Mouse (Mus musculus) heart, postnatal 0 days (tissue): ENCODE data around the gene Slc44a3. TPM values are rescaled to one million over a fixed set of nuclear protein-coding genes. Genes with fewer than 3 reads are reported as not detected.

Source experiments
- ATAC-seq: fragments of 200-750 bp; cut with Nextera tagmentation; 2 replicates; pipeline ENCODE4 v1.8.0; 2017; ENCODE audit warnings: low read depth, moderate number of reproducible peaks, moderate library complexity; ENCODE audit not compliant: insufficient read depth
- DNase-seq: peaks from one replicate; pipeline ENCODE4 v3.0.0-alpha.2; 2016; ENCODE audit warnings: low spot score
- H3K27ac ChIP-seq: fragments of 300-500 bp; sonication (generic); 2 replicates; pipeline ENCODE4 v1.5.1; 2014; ENCODE audit warnings: low read depth, mild to moderate bottlenecking
- H3K27me3 ChIP-seq: fragments of 300-500 bp; sonication (generic); 2 replicates; pipeline ENCODE4 v1.6.1; 2014; ENCODE audit warnings: low read length, mixed read lengths; ENCODE audit not compliant: control insufficient read depth, insufficient read depth
- H3K36me3 ChIP-seq: fragments of 300-500 bp; sonication (generic); replicated peaks from 2 replicates; pipeline ENCODE4 v1.6.1; 2014; ENCODE audit warnings: low read length, mixed read lengths; ENCODE audit not compliant: control insufficient read depth, insufficient read depth
- H3K4me1 ChIP-seq: fragments of 300-500 bp; sonication (generic); 2 replicates; pipeline ENCODE4 v1.6.1; 2014; ENCODE audit warnings: antibody characterized with exemption; ENCODE audit not compliant: control insufficient read depth, insufficient read depth
- H3K4me2 ChIP-seq: fragments of 300-500 bp; sonication (generic); 2 replicates; pipeline ENCODE4 v1.6.1; 2014; ENCODE audit warnings: low read depth, mild to moderate bottlenecking, low read length, moderate library complexity
- H3K4me3 ChIP-seq: fragments of 300-500 bp; sonication (generic); 2 replicates; pipeline ENCODE4 v1.5.1; 2014; ENCODE audit warnings: low read depth, low read length
- H3K9ac ChIP-seq: fragments of 300-500 bp; sonication (generic); replicated peaks from 2 replicates; pipeline ENCODE4 v1.6.1; 2014; ENCODE audit warnings: low read depth, low read length, mixed read lengths
- H3K9me3 ChIP-seq: fragments of 300-500 bp; sonication (generic); replicated peaks from 2 replicates; pipeline ENCODE4 v1.6.1; 2016; ENCODE audit warnings: low read length; ENCODE audit not compliant: control insufficient read depth
- CTCF ChIP-seq: IDR thresholded peaks from 2 replicates; pipeline ENCODE4 v1.5.1; 2016; ENCODE audit warnings: antibody characterized with exemption, control low read depth, low read depth
- EP300 ChIP-seq: IDR thresholded peaks from 2 replicates; pipeline ENCODE4 v1.6.1; 2016; ENCODE audit warnings: antibody characterized with exemption, low read depth
- WGBS: fragments of 180-500 bp; shearing (Covaris S2); extraction: QIAGEN DNeasy Blood & Tissue Kit; methylation state at CpG from one replicate; pipeline ENCODE4 v1.1.7; 2014; 5-methylcytosine and 5-hydroxymethylcytosine counted together
- polyA plus RNA-seq: library from polyadenylated mRNA; unstranded; fragments of >200 nt; fragmentation: Nextera tagmentation; extraction: Ambion mirVana; gene quantifications from 2 replicates; pipeline ENCODE4 v1.2.1, GENCODE M21; 2015
- total RNA-seq: library from RNA; depleted of rRNA; stranded (reverse); fragments of >200 nt; gene quantifications from 2 replicates; pipeline ENCODE4 v1.2.3, GENCODE M21; 2014; ENCODE audit warnings: low replicate concordance

Gene Slc44a3
- total and polyA plus RNA-seq, 2 experiments from 2014 or later = 0.79 to 6.0 TPM

DNA sequence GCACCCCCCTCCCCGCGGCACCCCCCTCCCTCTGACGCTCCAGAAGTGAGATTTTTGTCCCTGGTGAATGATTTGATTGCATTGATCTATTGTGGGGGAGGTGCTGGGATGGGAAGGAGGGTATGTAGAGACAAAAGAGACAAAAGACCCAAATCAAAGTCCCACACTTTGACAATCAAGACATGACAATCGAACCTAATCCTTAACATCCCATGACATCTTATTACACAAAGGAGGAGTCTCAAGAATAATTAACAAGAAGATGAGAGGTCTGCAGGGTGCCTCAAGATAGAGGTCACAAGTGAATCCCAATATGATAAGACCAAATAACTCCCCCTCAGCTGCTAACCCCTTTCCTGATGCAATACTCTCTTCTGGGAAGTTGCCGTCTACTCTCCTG, 37.6 kb upstream of the Slc44a3 start:
- Histone ChIP-seq H3K4me2 (no peak overlapping the region), H3K27ac (no peak overlapping the region), H3K4me1 (no peaks in the 10 kb centered on the region), H3K27me3 (no peaks in the 10 kb centered on the region), H3K9me3 (no peaks in the 10 kb centered on the region), H3K36me3 (no peaks in the 10 kb centered on the region), H3K9ac (no peak overlapping the region), H3K4me3 (no peak overlapping the region)
- 77% methylated on average over 5 of the region's 5 CpGs for WGBS
- TF ChIP-seq EP300 = no peak
- no peak for TF ChIP-seq CTCF
- DNase-seq = no peak
- ATAC-seq = no peak

DNA sequence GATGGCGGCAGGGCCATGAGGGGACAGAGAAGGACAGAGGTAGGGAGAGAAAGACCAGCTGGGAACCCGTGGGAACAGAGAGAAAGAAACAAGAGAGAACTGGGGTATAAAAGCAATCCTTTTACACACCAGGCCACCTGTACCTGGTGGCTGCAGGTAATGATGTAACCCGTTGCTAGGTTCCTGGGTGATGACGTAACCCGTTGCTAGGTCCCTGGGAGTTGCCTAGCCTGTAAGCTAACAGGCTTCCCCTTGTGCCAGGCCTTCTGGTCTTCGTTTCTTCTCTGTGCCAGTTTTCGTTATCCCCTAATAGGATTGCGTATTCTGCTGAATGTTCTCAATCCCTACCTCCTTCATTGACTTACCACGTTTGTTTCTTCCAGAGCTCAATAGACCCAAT, 36.8 kb upstream of the Slc44a3 start:
- 90% methylated on average over 9 of the region's 9 CpGs for WGBS
- no peak for ATAC-seq

DNA sequence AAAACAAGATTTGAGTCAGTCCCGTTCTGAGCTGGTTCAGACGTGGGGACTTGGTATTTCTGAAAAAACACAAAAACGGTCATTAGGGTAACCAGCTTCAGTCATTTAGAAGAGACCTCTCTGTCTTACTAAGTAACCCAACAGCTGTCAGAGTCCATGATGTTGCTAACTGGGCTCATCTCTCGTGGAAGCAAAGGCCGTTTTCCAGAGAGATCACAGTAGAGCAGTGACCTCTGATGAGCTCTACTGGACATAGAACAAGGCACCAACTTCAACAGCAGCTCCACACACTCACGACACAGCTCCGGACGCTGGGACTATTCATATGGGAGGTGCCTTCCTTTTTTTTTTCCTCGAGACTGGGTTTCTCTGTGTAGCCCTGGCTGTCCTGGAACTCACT, 35.7 kb upstream of the Slc44a3 start:
- DNase-seq = no peak
- Histone ChIP-seq H3K27ac (no peak overlapping the region), H3K4me3 (no peak overlapping the region), H3K4me2 (no peak overlapping the region), H3K36me3 (no peaks in the 10 kb centered on the region), H3K9me3 (no peaks in the 10 kb centered on the region), H3K27me3 (no peaks in the 10 kb centered on the region), H3K4me1 (no peaks in the 10 kb centered on the region), H3K9ac (no peak overlapping the region)
- TF ChIP-seq EP300 (no peak), CTCF (no peak)
- ATAC-seq = no peak
- 86% methylated on average over 9 of the region's 9 CpGs for WGBS

More for the DNA sequence above, 36.8 kb upstream of the Slc44a3 start:
- no peaks in the 10 kb centered on the region for H3K27me3 ChIP-seq
- DNase-seq = no peak
- no peak overlapping the region for H3K4me2 ChIP-seq
- no peaks in the 10 kb centered on the region for H3K36me3 ChIP-seq
- no peaks in the 10 kb centered on the region for H3K9me3 ChIP-seq
- no peak overlapping the region for H3K4me3 ChIP-seq
- H3K4me1 ChIP-seq = no peaks in the 10 kb centered on the region
- no peak for TF ChIP-seq EP300
- TF ChIP-seq CTCF = no peak
- no peak overlapping the region for H3K27ac ChIP-seq
- no peak overlapping the region for H3K9ac ChIP-seq

DNA sequence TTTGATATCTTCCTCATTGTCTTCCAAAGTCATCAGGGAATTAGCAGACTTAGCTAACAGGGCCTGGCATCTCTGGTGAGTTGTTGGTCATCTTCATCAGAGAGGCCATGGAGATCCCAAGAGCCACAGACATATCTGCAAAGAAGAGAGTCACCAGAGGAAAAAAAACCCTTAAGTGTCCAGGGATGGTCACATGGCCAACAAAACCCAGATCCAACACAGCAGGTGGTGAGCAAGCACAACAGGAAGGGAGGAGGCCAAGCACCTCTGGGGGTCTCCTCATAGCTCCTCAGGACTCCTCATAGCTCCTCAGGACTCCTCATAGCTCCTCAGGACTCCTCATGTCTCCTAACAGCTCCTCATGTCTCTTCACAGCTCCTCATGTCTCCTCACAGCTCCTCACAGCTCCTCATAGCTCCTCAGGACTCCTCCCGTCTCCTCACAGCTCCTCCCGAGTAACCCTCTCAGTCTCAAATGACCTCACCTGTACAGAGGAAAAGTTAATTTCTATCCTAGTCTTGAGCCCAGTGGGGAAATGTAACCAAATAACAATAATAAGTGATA, 35.2 kb upstream of the Slc44a3 start:
- H3K9me3 ChIP-seq = no peaks in the 10 kb centered on the region
- no peaks in the 10 kb centered on the region for H3K4me1 ChIP-seq
- H3K27me3 ChIP-seq = no peaks in the 10 kb centered on the region
- H3K36me3 ChIP-seq = no peaks in the 10 kb centered on the region
- no peak overlapping the region for H3K9ac ChIP-seq
- WGBS = 89% methylated on average over 2 of the region's 2 CpGs
- ATAC-seq = no peak
- no peak for DNase-seq
- no peak overlapping the region for H3K4me3 ChIP-seq
- H3K4me2 ChIP-seq = no peak overlapping the region
- no peak overlapping the region for H3K27ac ChIP-seq
- TF ChIP-seq EP300 = no peak
- no peak for TF ChIP-seq CTCF

DNA sequence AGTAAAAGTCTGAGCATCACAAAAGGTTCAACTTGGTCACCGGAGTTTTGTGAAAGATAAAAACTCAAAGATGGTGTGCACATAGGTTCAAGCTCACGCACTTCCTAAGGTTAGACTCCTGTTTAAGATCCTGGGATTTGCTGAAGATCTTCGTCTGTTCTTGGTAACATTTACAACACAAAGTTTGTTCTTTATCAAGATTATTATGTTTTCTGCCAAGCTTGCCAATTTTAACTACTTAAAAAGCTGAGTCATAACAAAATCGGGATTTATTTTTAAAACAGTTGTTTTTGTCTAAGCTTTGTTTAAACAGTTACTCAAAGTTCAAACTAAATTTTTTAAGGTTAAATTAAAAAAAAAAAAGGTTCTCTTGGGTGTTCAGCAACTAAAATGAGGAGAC, 34.7 kb upstream of the Slc44a3 start:
- no peak overlapping the region for H3K4me3 ChIP-seq
- H3K9me3 ChIP-seq = no peaks in the 10 kb centered on the region
- DNase-seq = no peak
- H3K36me3 ChIP-seq = no peaks in the 10 kb centered on the region
- ATAC-seq = no peak
- 71% methylated on average over 4 of the region's 4 CpGs for WGBS
- no peaks in the 10 kb centered on the region for H3K27me3 ChIP-seq
- H3K27ac ChIP-seq = no peak overlapping the region
- no peak for TF ChIP-seq EP300
- TF ChIP-seq CTCF = no peak
- no peak overlapping the region for H3K4me2 ChIP-seq
- no peaks in the 10 kb centered on the region for H3K4me1 ChIP-seq
- H3K9ac ChIP-seq = no peak overlapping the region

DNA sequence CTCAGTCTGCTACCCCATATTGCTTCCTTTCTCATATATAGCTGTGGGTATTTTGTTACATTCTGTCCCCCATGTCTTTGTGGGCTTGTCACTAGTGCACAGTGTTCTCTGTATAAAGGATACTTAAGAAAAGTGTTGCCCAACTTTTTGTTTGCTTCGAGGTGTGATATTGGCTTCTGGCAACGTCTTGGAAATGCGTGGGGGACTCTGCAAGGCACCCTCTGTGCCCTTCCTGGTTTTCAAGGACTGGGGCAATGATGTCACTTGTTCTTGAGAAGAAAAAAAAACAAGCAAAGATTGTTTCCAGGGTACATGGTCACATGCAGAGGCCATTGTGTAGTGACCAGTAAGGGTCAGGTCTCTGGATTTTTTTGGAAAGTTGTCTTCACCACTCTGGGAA, 29.6 kb upstream of the Slc44a3 start:
- 65% methylated on average over 3 of the region's 3 CpGs for WGBS
- Histone ChIP-seq H3K27ac (no peak overlapping the region), H3K9me3 (no peaks in the 10 kb centered on the region), H3K4me2 (no peak overlapping the region), H3K27me3 (no peaks in the 10 kb centered on the region), H3K4me1 (no peaks in the 10 kb centered on the region), H3K4me3 (no peak overlapping the region), H3K9ac (no peak overlapping the region), H3K36me3 (no peaks in the 10 kb centered on the region)
- TF ChIP-seq EP300 = no peak
- TF ChIP-seq CTCF = no peak
- ATAC-seq (no peak), DNase-seq (no peak)
